Mouse (Mus musculus) C2C12 (cell line): ENCODE data around the gene Zmym6.

Source experiments
- CEBPB ChIP-seq: IDR thresholded peaks from one replicate; pipeline ENCODE4 v1.6.1; 2011; ENCODE audit warnings: low read depth, mild to moderate bottlenecking, control low read depth, moderate library complexity
- CTCF ChIP-seq: IDR thresholded peaks from one replicate; pipeline ENCODE4 v1.5.1; 2011; ENCODE audit not compliant: control insufficient read depth, insufficient read depth, insufficient read length
- MYOD1 ChIP-seq: IDR thresholded peaks from one replicate; pipeline ENCODE4 v1.6.1; 2011; ENCODE audit warnings: low read depth; ENCODE audit not compliant: control insufficient read depth, insufficient read length
- USF1 ChIP-seq: IDR thresholded peaks from one replicate; pipeline ENCODE4 v1.6.1; 2011; ENCODE audit warnings: low read depth, mild to moderate bottlenecking, control low read depth, moderate library complexity

- TF ChIP-seq CEBPB = no peak
- TF ChIP-seq CTCF = no peak
- TF ChIP-seq MYOD1 = no peak
- no peak for TF ChIP-seq USF1
Observed at GRCm38 (mm10) chr4:127037908-127038827, 39.0 kb upstream of the Zmym6 start.
